13 mouse cellular contexts compared by ENCODE assay signal in the genomic region with DNA sequence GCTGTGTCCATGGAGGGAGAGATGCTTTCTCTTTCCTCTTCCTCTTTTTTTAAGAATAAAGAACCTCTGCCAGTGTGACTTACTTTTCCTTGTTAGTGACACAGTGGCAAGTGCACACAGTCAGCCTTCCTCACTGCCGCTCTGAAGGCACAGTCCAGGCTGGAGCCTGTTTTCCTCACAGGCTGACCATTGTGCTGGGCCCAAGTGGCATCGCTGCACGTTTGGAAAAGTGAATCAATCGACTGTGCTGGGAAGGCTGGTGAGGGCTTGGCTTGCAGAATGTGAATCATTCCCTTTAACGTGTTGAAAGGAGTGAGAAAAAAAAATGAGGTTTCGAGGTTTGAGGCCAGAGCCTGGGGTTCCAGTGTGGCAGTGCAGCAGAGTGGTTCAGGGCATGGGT. TPM values are rescaled to one million over a fixed set of nuclear protein-coding genes. Genes with fewer than 3 reads are reported as not detected.
DNase-seq lines count a peak whose midpoint lies in the region; ATAC-seq and TF ChIP-seq lines count a peak whose summit lies in the region.
"Had no signal": no experiment of that assay in that cellular context is flagged by ENCODE, and none has a peak within 500 bp of the region (broad histone marks: within the 10 kb centered on the region; RNA-seq: fewer than 3 reads in every experiment).

No protein-coding gene starts in this region.

- 58% methylated on average over 6 of the region's 6 CpGs for WGBS in stomach, embryonic 15.5 days
- WGBS in stomach, postnatal 0 days = 58% methylated on average over 6 of the region's 6 CpGs

- no peak for ATAC-seq in stomach, embryonic 15.5 days (ENCODE audit: insufficient read depth, low FRiP score, low read depth)
- ATAC-seq in stomach, postnatal 0 days (ENCODE audit: low FRiP score, low TSS enrichment) = no peak
- peak; percentile 37 to 43; a peak in 2 of 4 replicates for ATAC-seq in hematopoietic stem cell, adult 5-6 weeks (replicated peaks in 1 of 2; ENCODE audit: insufficient read depth in 1 of 2, low FRiP score in 2 of 2, low TSS enrichment in 1 of 2, low read depth in 1 of 2, poor library complexity in 2 of 2, severe bottlenecking in 2 of 2)

- TF ChIP-seq EP300 in stomach, postnatal 0 days (optimal IDR thresholded peaks at IDR 0.05) = no peak

- peaks cover 14% of the 10 kb centered on the region for H3K4me1 ChIP-seq in stomach, embryonic 15.5 days
- peaks cover 3% of the 10 kb centered on the region; the same call in 1 of the 2 replicates for H3K4me1 ChIP-seq in stomach, postnatal 0 days (replicated peaks; ENCODE audit: control insufficient read depth, insufficient read depth)

- H3K4me3 ChIP-seq in left cerebral cortex, adult 2 months = no peak overlapping the region
- H3K4me3 ChIP-seq in stomach, embryonic 15.5 days (replicated peaks) = no peak overlapping the region
- H3K4me3 ChIP-seq in stomach, postnatal 0 days (ENCODE audit: low read depth, low read length) = no peak overlapping the region
- H3K4me3 ChIP-seq: gastrocnemius, adult 2 months; midbrain, embryonic 12.5 days had no signal

- no peaks in the 10 kb centered on the region for H3K27me3 ChIP-seq in stomach, embryonic 15.5 days (replicated peaks)
- no peaks in the 10 kb centered on the region for H3K27me3 ChIP-seq in stomach, postnatal 0 days (ENCODE audit: control insufficient read depth, insufficient read depth, low read length)
- H3K27me3 ChIP-seq: midbrain, embryonic 12.5 days had no signal

- intact Hi-C loops in left cerebral cortex, adult 2 months (cut with DNase I) = no loop called here

- no peaks in the 10 kb centered on the region for H3K9me3 ChIP-seq in stomach, embryonic 15.5 days
- H3K9me3 ChIP-seq in stomach, postnatal 0 days (ENCODE audit: control insufficient read depth, low read length) = no peaks in the 10 kb centered on the region
- H3K9me3 ChIP-seq: midbrain, embryonic 12.5 days had no signal

- DNase-seq in left cerebral cortex, adult 2 months (ENCODE audit: extremely low spot score in 1 of 2, low spot score in 2 of 2) = no peak
- no peak for DNase-seq in left cerebral cortex, adult 18-20 months (ENCODE audit: low spot score in 2 of 2)
- DNase-seq in stomach, postnatal 0 days (ENCODE audit: low spot score) = no peak
- no peak for DNase-seq in frontal cortex, postnatal 25 days (ENCODE audit: low spot score in 2 of 2)
- DNase-seq in kidney, postnatal 4 days = no peak
- DNase-seq: adrenal gland, postnatal 36 days; cerebellum, adult 18-20 months; gastrocnemius, adult 2 months; kidney, postnatal 25 days; lung, adult 18-20 months had no signal

- H3K36me3 ChIP-seq in stomach, embryonic 15.5 days = no peaks in the 10 kb centered on the region
- H3K36me3 ChIP-seq in stomach, postnatal 0 days (ENCODE audit: control insufficient read depth, insufficient read depth, low read length) = no peaks in the 10 kb centered on the region
- H3K36me3 ChIP-seq: midbrain, embryonic 12.5 days had no signal

- H3K27ac ChIP-seq in left cerebral cortex, adult 2 months = peak overlapping the region; percentile 29; the same call in 1 of the 2 replicates
- 0 out of 2 replicates have a peak overlapping the region, but pooled peaks have one; percentile 29 for H3K27ac ChIP-seq in stomach, embryonic 15.5 days
- no peak overlapping the region for H3K27ac ChIP-seq in stomach, postnatal 0 days (replicated peaks)
- H3K27ac ChIP-seq: gastrocnemius, adult 2 months; midbrain, embryonic 12.5 days had no signal

- no peak for TF ChIP-seq CTCF in left cerebral cortex, adult 2 months (IDR thresholded peaks at IDR 0.05)
- TF ChIP-seq CTCF in stomach, postnatal 0 days (IDR thresholded peaks at IDR 0.05; ENCODE audit: low read depth) = no peak

- H3K9ac ChIP-seq in stomach, embryonic 15.5 days = no peak overlapping the region
- H3K9ac ChIP-seq in stomach, postnatal 0 days (ENCODE audit: low read length) = no peak overlapping the region
- H3K9ac ChIP-seq: midbrain, embryonic 12.5 days had no signal

- no peak overlapping the region for H3K4me2 ChIP-seq in stomach, embryonic 15.5 days
- no peak overlapping the region for H3K4me2 ChIP-seq in stomach, postnatal 0 days (replicated peaks; ENCODE audit: low read depth)
- H3K4me2 ChIP-seq: midbrain, embryonic 12.5 days had no signal

RNA-seq across cellular contexts. Expression of gene Bpgm, which starts 5.3 kb away (rescaled TPM):
- 10 to 100 TPM; 56.1 to 58.7 TPM for total RNA-seq in left cerebral cortex, adult 2 months (2021)
- total RNA-seq in left cerebral cortex, adult 18-20 months (2021) = 10 to 100 TPM; 58.5 to 66.9 TPM
- 48.0 and 54.6 TPM in 2 replicates for polyA plus RNA-seq in stomach, embryonic 15.5 days (2015; fragmentation: Nextera tagmentation; extraction: Ambion mirVana)
- 25.5 and 30.1 TPM in 2 replicates for polyA plus RNA-seq in stomach, postnatal 0 days (2015; fragmentation: Nextera tagmentation; extraction: Ambion mirVana)
- 21.1 and 35.0 TPM in 2 replicates for total RNA-seq in hematopoietic stem cell, adult 5-6 weeks (2017)

Comparison
In these comparisons a context has a peak if more than half of its experiments do, and no peak if none do; other contexts are left out.
1. ATAC-seq: peak in hematopoietic stem cell, adult 5-6 weeks (2 of 2); none in stomach, embryonic 15.5 days (single experiment) and stomach, postnatal 0 days (single experiment).